Mouse (Mus musculus) testis, adult 2 months (tissue): Measurements from ENCODE around the gene Ifi47. TPM values are rescaled to one million over a fixed set of nuclear protein-coding genes. Genes with fewer than 3 reads are reported as not detected.

Source experiments
- H3K27ac ChIP-seq: fragments of 200-500 bp; 2 replicates; pipeline ENCODE4 v1.5.1; 2012; ENCODE audit warnings: low read depth, low read length; ENCODE audit not compliant: control insufficient read depth, insufficient read depth
- H3K27me3 ChIP-seq: fragments of 200-500 bp; 2 replicates; pipeline ENCODE4 v1.6.1; 2012; ENCODE audit warnings: mild to moderate bottlenecking, low read length, moderate library complexity; ENCODE audit not compliant: control insufficient read depth, insufficient read depth
- H3K36me3 ChIP-seq: fragments of 200-500 bp; 2 replicates; pipeline ENCODE4 v1.6.1; 2012; ENCODE audit warnings: mild to moderate bottlenecking, low read length; ENCODE audit not compliant: control insufficient read depth, insufficient read depth
- H3K4me1 ChIP-seq: fragments of 200-500 bp; 2 replicates; pipeline ENCODE4 v1.6.1; 2012; ENCODE audit warnings: low read length; ENCODE audit not compliant: control insufficient read depth, insufficient read depth
- H3K4me3 ChIP-seq: fragments of 200-500 bp; 2 replicates; pipeline ENCODE4 v1.5.1; 2012; ENCODE audit warnings: low read depth, mild to moderate bottlenecking, low read length, moderate library complexity, mixed read lengths; ENCODE audit not compliant: control insufficient read depth
- CTCF ChIP-seq: fragments of 200-500 bp; IDR thresholded peaks from 2 replicates; pipeline ENCODE4 v1.5.1; 2012; ENCODE audit warnings: low read depth, mild to moderate bottlenecking, inconsistent platforms, low read length, moderate library complexity; ENCODE audit not compliant: control insufficient read depth, insufficient read depth, insufficient replicate concordance
- POLR2A ChIP-seq: fragments of 200-500 bp; IDR thresholded peaks from 2 replicates; pipeline ENCODE4 v1.6.1; 2012; ENCODE audit warnings: low read depth, mild to moderate bottlenecking, inconsistent platforms, low read length, moderate library complexity; ENCODE audit not compliant: control insufficient read depth
- polyA plus RNA-seq: library from polyadenylated mRNA; depleted of rRNA; stranded (reverse); fragments of >200 nt; gene quantifications from 2 replicates; pipeline ENCODE4 v1.2.3, GENCODE M21; 2012; rRNA removed

The Ifi47 gene
- polyA plus RNA-seq, 1 experiment, result 0.42 TPM

- TF ChIP-seq CTCF (no peak), POLR2A (no peak)
- Histone ChIP-seq H3K4me1 (no peaks in the 10 kb centered on the region), H3K27ac (no peak overlapping the region), H3K4me3 (no peak overlapping the region), H3K36me3 (no peaks in the 10 kb centered on the region), H3K27me3 (no peaks in the 10 kb centered on the region)
These were observed 47.8 kb downstream of the Ifi47 start for GRCm38 (mm10) chr11:49124169-49124568.

- no peaks in the 10 kb centered on the region for H3K27me3 ChIP-seq
- TF ChIP-seq POLR2A, result no peak
- no peak for TF ChIP-seq CTCF
These were observed 65.6 kb downstream of the Ifi47 start, which contains the start of gene Olfr1395 for GRCm38 (mm10) chr11:49141974-49142373. Olfr1395 (plus strand) TSS chr11:49142274.

More at GRCm38 (mm10) chr11:49141974-49142373, 65.6 kb downstream of the Ifi47 start, which contains the start of gene Olfr1395:
- no peaks in the 10 kb centered on the region for H3K36me3 ChIP-seq
- no peak within 1 kb of the TSS for H3K4me3 ChIP-seq
- H3K27ac ChIP-seq, result no peak within 1 kb of the TSS
- H3K4me1 ChIP-seq, result no peaks in the 10 kb centered on the region

Other genes starting within 250 kb of the Ifi47 start
- 4.8 and 7.2 TPM in 2 replicates for gene Gm12184, start 249.9 kb upstream of the Ifi47 start, polyA plus RNA-seq
- 0.75 and 0.78 TPM in 2 replicates for gene Irgm1, start 204.9 kb upstream of the Ifi47 start, polyA plus RNA-seq
- gene Gm5431, start 174.4 kb upstream of the Ifi47 start, polyA plus RNA-seq, result 0.02 and 0.05 TPM in 2 replicates
- 0.53 and 0.67 TPM in 2 replicates for gene Psme2b, start 130.4 kb upstream of the Ifi47 start, polyA plus RNA-seq
- gene Olfr56, start 97.7 kb upstream of the Ifi47 start, polyA plus RNA-seq, result not detected in 2 replicates
- gene 9930111J21Rik1, start 97.2 kb upstream of the Ifi47 start, polyA plus RNA-seq, result 0.12 TPM in 1 of 2 replicates, not detected in the other
- not detected in 2 replicates for gene Gm12185, start 84.4 kb upstream of the Ifi47 start, polyA plus RNA-seq
- 0.51 and 0.58 TPM in 2 replicates for gene Tgtp1, start 82.4 kb upstream of the Ifi47 start, polyA plus RNA-seq
- gene 9930111J21Rik2, start 25.3 kb upstream of the Ifi47 start, polyA plus RNA-seq, result 0.35 TPM in 2 replicates
- gene Tgtp2, start 12.4 kb upstream of the Ifi47 start, polyA plus RNA-seq, result 0.08 and 0.63 TPM in 2 replicates
- not detected in 2 replicates for gene Olfr1396, start 38.3 kb downstream of the Ifi47 start, polyA plus RNA-seq
- not detected in 2 replicates for gene Olfr1395, start 65.7 kb downstream of the Ifi47 start, polyA plus RNA-seq
- gene Olfr1394, start 77.8 kb downstream of the Ifi47 start, polyA plus RNA-seq, result not detected in 2 replicates
- gene Btnl9, start 110.6 kb downstream of the Ifi47 start, polyA plus RNA-seq, result 0.04 TPM in 2 replicates
- 4.7 and 5.4 TPM in 2 replicates for gene Zfp62, start 126.7 kb downstream of the Ifi47 start, polyA plus RNA-seq
- gene Mgat1, start 167.6 kb downstream of the Ifi47 start, polyA plus RNA-seq, result 13.9 and 16.0 TPM in 2 replicates
- gene Olfr1393, start 201.7 kb downstream of the Ifi47 start, polyA plus RNA-seq, result 4.6 and 4.7 TPM in 2 replicates
- 2.2 and 2.8 TPM in 2 replicates for gene Olfr1392, start 208.7 kb downstream of the Ifi47 start, polyA plus RNA-seq
- gene Olfr10, start 228.2 kb downstream of the Ifi47 start, polyA plus RNA-seq, result not detected in 2 replicates
- not detected in 2 replicates for gene Olfr1391, start 246.2 kb downstream of the Ifi47 start, polyA plus RNA-seq